ENCODE assay signal across 11 mouse cellular contexts in the genomic region with DNA sequence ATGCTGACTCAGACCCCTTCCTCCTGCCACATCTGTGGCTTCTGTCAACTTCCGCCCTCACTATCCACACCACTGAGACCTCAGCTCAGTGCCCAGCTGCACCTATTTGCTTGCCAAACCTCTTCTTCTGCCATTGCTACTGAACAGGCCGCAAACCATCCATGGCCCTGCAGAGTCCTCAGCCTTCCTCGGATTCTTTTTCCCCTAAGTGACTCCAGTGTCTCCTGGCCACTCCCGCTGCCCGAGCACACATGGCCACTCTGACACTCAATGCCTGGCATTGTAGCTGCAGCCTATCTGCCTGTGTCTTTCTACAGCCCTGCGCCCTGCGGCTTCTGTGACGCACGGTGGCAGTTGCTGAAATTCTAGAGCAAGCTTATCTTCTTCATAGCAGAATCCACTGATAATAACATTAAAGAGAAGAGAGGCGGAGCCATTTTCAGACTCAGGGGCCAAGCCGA.
DNase-seq lines count a peak whose midpoint lies in the region; ATAC-seq lines count a peak whose summit lies in the region.
"Had no signal": no experiment of that assay in that cellular context is flagged by ENCODE, and none has a peak within 500 bp of the region (broad histone marks: within the 10 kb centered on the region; RNA-seq: fewer than 3 reads in every experiment).

No protein-coding gene starts in this region.

- no peak for ATAC-seq in hindbrain, embryonic 14.5 days (ENCODE audit: low FRiP score)
- ATAC-seq: midbrain, embryonic 15.5 days had no signal

- H3K9ac ChIP-seq in hindbrain, embryonic 14.5 days, result no peak overlapping the region
- H3K9ac ChIP-seq: midbrain, embryonic 15.5 days had no signal

- H3K4me2 ChIP-seq in hindbrain, embryonic 14.5 days (replicated peaks), result no peak overlapping the region
- H3K4me2 ChIP-seq: midbrain, embryonic 15.5 days had no signal

- DNase-seq in 3134 (ENCODE audit: extremely low read depth, insufficient read length, low spot score), result peak; percentile 29
- DNase-seq in 416B (ENCODE audit: low read depth), result peak; percentile 57
- DNase-seq in heart, adult 8-10 months (ENCODE audit: low spot score), result peak; percentile 28
- peak; percentile 71 for DNase-seq in liver
- no peak for DNase-seq in hindbrain, embryonic 14.5 days (ENCODE audit: low spot score)
- DNase-seq in retina, postnatal 1 day, result no peak
- DNase-seq in right cerebral cortex, postnatal 36 days (ENCODE audit: low spot score in 2 of 2), result no peak
- DNase-seq: cerebellum, adult 11-12 months; kidney, adult 8-10 months; left cerebral cortex, postnatal 4 days had no signal

- H3K9me3 ChIP-seq in hindbrain, embryonic 14.5 days (ENCODE audit: control insufficient read depth, low read length), result no peaks in the 10 kb centered on the region
- H3K9me3 ChIP-seq: midbrain, embryonic 15.5 days had no signal

- 87% methylated on average over 11 of the region's 11 CpGs for WGBS in hindbrain, embryonic 14.5 days

- H3K36me3 ChIP-seq in hindbrain, embryonic 14.5 days (replicated peaks; ENCODE audit: control insufficient read depth, insufficient read depth), result no peaks in the 10 kb centered on the region
- H3K36me3 ChIP-seq: midbrain, embryonic 15.5 days had no signal

- no peaks in the 10 kb centered on the region for H3K27me3 ChIP-seq in hindbrain, embryonic 14.5 days (ENCODE audit: control insufficient read depth, insufficient read depth, low read length)
- H3K27me3 ChIP-seq: midbrain, embryonic 15.5 days had no signal

- peaks cover 14% of the 10 kb centered on the region for H3K4me1 ChIP-seq in hindbrain, embryonic 14.5 days (replicated peaks; ENCODE audit: control insufficient read depth, insufficient read depth, low read length)

- no peak overlapping the region for H3K27ac ChIP-seq in hindbrain, embryonic 14.5 days
- H3K27ac ChIP-seq: midbrain, embryonic 15.5 days had no signal

- no peak overlapping the region for H3K4me3 ChIP-seq in hindbrain, embryonic 14.5 days (replicated peaks; ENCODE audit: low read length)
- H3K4me3 ChIP-seq: midbrain, embryonic 15.5 days had no signal

Comparison
In these comparisons a context has a peak if more than half of its experiments do, and no peak if none do; other contexts are left out.
1. DNase-seq: peak in 3134 (single experiment), 416B (single experiment), heart, adult 8-10 months (single experiment) and liver (single experiment); none in hindbrain, embryonic 14.5 days (single experiment), retina, postnatal 1 day (single experiment) and right cerebral cortex, postnatal 36 days (0 of 2).